Mouse (Mus musculus): ENCODE measurements at regions not wholly inside any gene's neighbourhood (a gene's known extent, or its start where the extent isn't known, plus 50 kb on each side); places are given as distances from the start of the nearest gene placed in this dataset.

- no peak for DNase-seq (ENCODE audit: low read depth, low spot score)
Measured at GRCm38 (mm10) chr8:15490774-15491173, 444.9 kb upstream of the BB014433 start.

- no peak for DNase-seq (ENCODE audit: low read depth, low spot score)
Measured at GRCm38 (mm10) chr8:15487579-15487978, 441.7 kb upstream of the BB014433 start.

- DNase-seq (ENCODE audit: low read depth, low spot score), result no peak
Measured at GRCm38 (mm10) chr8:15470561-15470960, 424.7 kb upstream of the BB014433 start.

GRCm38 (mm10) chr8:15468540-15469476 is 422.9 kb upstream of the BB014433 start:
- no peak for DNase-seq (ENCODE audit: low read depth, low spot score)

GRCm38 (mm10) chr8:15438546-15438945 is 392.7 kb upstream of the BB014433 start:
- DNase-seq (ENCODE audit: low read depth, low spot score), result peak; percentile 77

GRCm38 (mm10) chr8:15394722-15395115 is 348.8 kb upstream of the BB014433 start:
- peak; percentile 49 for DNase-seq (ENCODE audit: low read depth, low spot score)

- DNase-seq (ENCODE audit: low read depth, low spot score), result no peak
Measured at GRCm38 (mm10) chr8:15393936-15394721, 348.3 kb upstream of the BB014433 start.

GRCm38 (mm10) chr8:15392056-15392455 is 346.2 kb upstream of the BB014433 start:
- DNase-seq (ENCODE audit: low read depth, low spot score), result no peak

- no peak for DNase-seq (ENCODE audit: low read depth, low spot score)
Measured at GRCm38 (mm10) chr8:15388791-15389190, 342.9 kb upstream of the BB014433 start.

GRCm38 (mm10) chr8:15367063-15367462 is 321.2 kb upstream of the BB014433 start:
- DNase-seq (ENCODE audit: low read depth, low spot score), result no peak

GRCm38 (mm10) chr8:15364546-15364945 is 318.7 kb upstream of the BB014433 start:
- no peak for DNase-seq (ENCODE audit: low read depth, low spot score)

GRCm38 (mm10) chr8:15344151-15344550 is 298.3 kb upstream of the BB014433 start:
- DNase-seq (ENCODE audit: low read depth, low spot score), result no peak

- no peak for DNase-seq (ENCODE audit: low read depth, low spot score)
Measured at GRCm38 (mm10) chr8:15343616-15344015, 297.7 kb upstream of the BB014433 start.

- DNase-seq (ENCODE audit: low read depth, low spot score), result no peak
Measured at GRCm38 (mm10) chr8:15334532-15334931, 288.7 kb upstream of the BB014433 start.

GRCm38 (mm10) chr8:15327312-15327711 is 281.4 kb upstream of the BB014433 start:
- DNase-seq (ENCODE audit: low read depth, low spot score), result no peak

GRCm38 (mm10) chr8:15323421-15323820 is 277.5 kb upstream of the BB014433 start:
- DNase-seq (ENCODE audit: low read depth, low spot score), result no peak

- DNase-seq (ENCODE audit: low read depth, low spot score), result no peak
Measured at GRCm38 (mm10) chr8:15318082-15318816, 272.4 kb upstream of the BB014433 start.

GRCm38 (mm10) chr8:15313481-15313880 is 267.6 kb upstream of the BB014433 start:
- DNase-seq (ENCODE audit: low read depth, low spot score), result no peak

- DNase-seq (ENCODE audit: low read depth, low spot score), result no peak
Measured at GRCm38 (mm10) chr8:15311509-15311908, 265.6 kb upstream of the BB014433 start.

- no peak for DNase-seq (ENCODE audit: low read depth, low spot score)
Measured at GRCm38 (mm10) chr8:15311045-15311444, 265.2 kb upstream of the BB014433 start.

GRCm38 (mm10) chr8:15304143-15304677 is 258.3 kb upstream of the BB014433 start:
- no peak for DNase-seq (ENCODE audit: low read depth, low spot score)

- DNase-seq (ENCODE audit: low read depth, low spot score), result peak; percentile 42
Measured at GRCm38 (mm10) chr8:15273775-15274174, 227.9 kb upstream of the BB014433 start.
